Mouse (Mus musculus) liver, embryonic 12.5 days (tissue): ENCODE data around the gene 4933407L21Rik. TPM values are rescaled to one million over a fixed set of nuclear protein-coding genes. Genes with fewer than 3 reads are reported as not detected.
"Not testable (repeated sequence)": the region's sequence is repeated elsewhere in the genome, so short reads cannot be mapped to it uniquely, and the experiment has no call there.

Experiments used
- ATAC-seq: fragments of 200-750 bp; cut with Nextera tagmentation; 2 replicates; pipeline ENCODE4 v1.8.0; 2017; ENCODE audit warnings: moderate number of reproducible peaks, mild to moderate bottlenecking, moderate library complexity
- H3K27ac ChIP-seq: fragments of 300-500 bp; sonication (generic); 2 replicates; pipeline ENCODE4 v1.5.1; 2016; ENCODE audit warnings: mild to moderate bottlenecking
- H3K27me3 ChIP-seq: fragments of 300-500 bp; sonication (generic); replicated peaks from 2 replicates; pipeline ENCODE4 v1.6.1; 2016; ENCODE audit warnings: mild to moderate bottlenecking, moderate library complexity
- H3K36me3 ChIP-seq: fragments of 300-500 bp; sonication (generic); 2 replicates; pipeline ENCODE4 v1.6.1; 2016; ENCODE audit warnings: mild to moderate bottlenecking, moderate library complexity
- H3K4me1 ChIP-seq: fragments of 300-500 bp; sonication (generic); 2 replicates; pipeline ENCODE4 v1.6.1; 2016
- H3K4me2 ChIP-seq: fragments of 300-500 bp; sonication (generic); 2 replicates; pipeline ENCODE4 v1.6.1; 2016; ENCODE audit warnings: mild to moderate bottlenecking, moderate library complexity
- H3K4me3 ChIP-seq: fragments of 300-500 bp; sonication (generic); 2 replicates; pipeline ENCODE4 v1.5.1; 2016; ENCODE audit warnings: mild to moderate bottlenecking, moderate library complexity
- H3K9ac ChIP-seq: fragments of 300-500 bp; sonication (generic); 2 replicates; pipeline ENCODE4 v1.6.1; 2016; ENCODE audit warnings: mild to moderate bottlenecking, moderate library complexity
- H3K9me3 ChIP-seq: fragments of 300-500 bp; sonication (generic); replicated peaks from 2 replicates; pipeline ENCODE4 v1.6.1; 2016; ENCODE audit warnings: mild to moderate bottlenecking, moderate library complexity
- WGBS: fragments of 180-500 bp; shearing (Covaris S2); methylation state at CpG from one replicate; pipeline ENCODE4 v1.1.7; 2016; ENCODE audit not compliant: insufficient replicate concordance; 5-methylcytosine and 5-hydroxymethylcytosine counted together
- polyA plus RNA-seq: library from polyadenylated mRNA; unstranded; fragments of >200 nt; fragmentation: Nextera tagmentation; extraction: Ambion mirVana; gene quantifications from 2 replicates; pipeline ENCODE4 v1.2.1, GENCODE M21; 2016

4933407L21Rik gene
- polyA plus RNA-seq, 1 experiment from 2014 or later = not detected

DNA sequence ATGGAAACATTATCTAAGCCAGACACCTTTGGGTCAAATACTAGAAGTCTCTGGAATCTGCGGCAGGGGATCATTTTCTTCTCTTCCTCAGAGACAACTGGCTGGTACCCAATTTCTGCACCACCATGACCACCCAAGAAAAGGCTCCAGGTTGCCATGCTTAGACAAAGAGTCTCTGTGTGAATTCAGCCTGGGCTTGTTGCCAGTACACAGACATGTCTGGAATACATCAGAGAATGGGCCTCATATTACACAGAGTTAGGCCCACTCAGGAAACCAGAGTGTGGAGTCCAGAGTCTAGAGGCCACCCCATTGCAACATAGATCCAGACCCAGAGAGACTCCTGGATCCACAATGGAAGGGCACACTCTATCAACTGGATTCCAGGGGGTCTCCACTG, 41.2 kb downstream of the 4933407L21Rik start:
- H3K27ac ChIP-seq = no peak overlapping the region
- no peaks in the 10 kb centered on the region for H3K9me3 ChIP-seq
- no peak for ATAC-seq
- H3K4me2 ChIP-seq = no peak overlapping the region
- no peaks in the 10 kb centered on the region for H3K27me3 ChIP-seq
- WGBS = 75% methylated on average over 1 of the region's 1 CpGs
- H3K36me3 ChIP-seq = no peaks in the 10 kb centered on the region
- no peak overlapping the region for H3K4me3 ChIP-seq
- H3K4me1 ChIP-seq = no peaks in the 10 kb centered on the region
- H3K9ac ChIP-seq = no peak overlapping the region

DNA sequence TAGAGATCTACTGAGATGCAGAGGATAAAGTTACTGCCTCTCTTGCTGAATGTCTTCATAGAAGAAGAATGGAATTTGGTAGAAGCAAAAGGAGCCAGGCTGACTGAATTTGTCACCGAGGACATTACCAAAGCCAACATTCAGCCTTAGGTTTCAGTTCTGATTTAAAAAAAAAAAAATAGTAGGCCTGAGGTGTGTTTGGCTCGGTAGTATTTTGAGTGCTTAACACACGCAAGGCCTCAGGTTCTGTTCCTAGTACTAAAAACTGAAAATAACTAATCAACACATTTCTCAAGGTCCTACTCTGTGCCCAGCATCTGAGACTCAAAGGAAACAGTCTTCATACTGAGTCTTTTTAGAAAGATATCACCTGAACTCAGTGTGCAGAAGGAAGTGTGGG, 42.8 kb downstream of the 4933407L21Rik start:
- no peak overlapping the region for H3K27ac ChIP-seq
- no peak overlapping the region for H3K4me2 ChIP-seq
- no peaks in the 10 kb centered on the region for H3K27me3 ChIP-seq
- 69% methylated on average over 3 of the region's 3 CpGs for WGBS
- ATAC-seq = no peak
- no peak overlapping the region for H3K9ac ChIP-seq
- no peaks in the 10 kb centered on the region for H3K4me1 ChIP-seq
- no peak overlapping the region for H3K4me3 ChIP-seq
- no peaks in the 10 kb centered on the region for H3K36me3 ChIP-seq
- H3K9me3 ChIP-seq = no peaks in the 10 kb centered on the region

DNA sequence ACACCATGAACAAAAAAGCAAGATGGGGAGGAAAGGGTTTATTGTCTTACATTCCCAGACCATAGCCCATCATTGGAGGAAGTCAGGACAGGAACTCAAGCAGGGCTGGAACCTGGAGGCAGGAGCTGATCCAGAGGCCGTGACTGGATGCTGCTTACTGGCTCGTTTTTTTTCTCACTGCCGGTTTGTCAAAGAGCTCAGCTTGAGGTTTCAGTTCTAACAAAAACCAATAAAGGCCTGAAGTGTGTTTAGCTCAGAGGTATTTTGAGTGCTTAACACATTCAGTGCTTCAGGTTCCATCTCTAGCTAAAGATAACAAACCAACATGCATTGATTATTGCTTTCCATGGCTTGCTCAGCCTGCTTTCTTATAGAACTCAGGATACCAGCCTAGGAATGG, 44.1 kb downstream of the 4933407L21Rik start:
- H3K36me3 ChIP-seq = no peaks in the 10 kb centered on the region
- H3K9ac ChIP-seq = no peak overlapping the region
- no peaks in the 10 kb centered on the region for H3K9me3 ChIP-seq
- no peak overlapping the region for H3K4me3 ChIP-seq
- no peak overlapping the region for H3K4me2 ChIP-seq
- H3K4me1 ChIP-seq = no peaks in the 10 kb centered on the region
- ATAC-seq = no peak
- no peaks in the 10 kb centered on the region for H3K27me3 ChIP-seq
- WGBS = 48% methylated on average over 3 of the region's 3 CpGs
- no peak overlapping the region for H3K27ac ChIP-seq

DNA sequence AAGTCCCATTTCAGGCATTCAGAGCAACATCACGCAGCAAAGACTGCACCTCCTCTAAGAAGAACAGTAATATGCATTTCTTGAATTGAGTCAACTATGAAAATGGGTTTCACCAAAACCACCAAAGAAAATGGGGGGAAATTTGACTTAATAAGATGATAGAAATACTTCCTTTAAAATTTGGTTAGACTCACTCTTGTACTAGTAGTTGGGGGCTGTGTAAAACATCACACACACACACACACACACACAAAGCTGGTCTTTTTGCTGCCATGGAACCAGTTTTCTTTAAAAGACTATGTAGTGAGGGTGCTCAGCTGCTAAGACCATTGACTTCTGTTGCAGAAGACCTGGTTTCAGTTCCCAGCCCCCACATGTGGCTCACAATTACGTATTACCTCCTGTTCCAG, 45.2 kb downstream of the 4933407L21Rik start:
- no peaks in the 10 kb centered on the region for H3K4me1 ChIP-seq
- H3K36me3 ChIP-seq = no peaks in the 10 kb centered on the region
- no peak overlapping the region for H3K4me3 ChIP-seq
- ATAC-seq = no peak
- no peak overlapping the region for H3K4me2 ChIP-seq
- H3K9me3 ChIP-seq = no peaks in the 10 kb centered on the region
- no peaks in the 10 kb centered on the region for H3K27me3 ChIP-seq
- no peak overlapping the region for H3K9ac ChIP-seq
- 54% methylated on average over 2 of the region's 2 CpGs for WGBS
- no peak overlapping the region for H3K27ac ChIP-seq

DNA sequence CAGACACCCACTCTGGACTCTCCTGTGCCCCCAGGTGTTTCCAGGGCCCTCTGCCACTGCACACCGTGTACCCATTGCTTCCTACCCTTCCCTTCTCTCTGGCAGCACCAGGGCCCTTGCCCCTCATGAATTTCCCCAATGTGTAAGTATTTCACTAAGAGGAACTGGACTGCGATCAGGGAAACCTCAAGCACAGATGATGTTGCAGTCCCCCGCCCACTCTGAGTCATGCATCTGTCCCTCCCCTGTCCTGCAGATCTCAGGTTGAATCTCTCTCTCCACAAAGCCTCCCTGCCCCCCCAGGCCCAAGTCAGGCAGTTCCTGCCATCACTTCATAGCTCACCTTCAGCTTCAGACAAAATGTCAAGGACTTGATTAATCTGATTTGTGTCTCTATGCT, 49.4 kb downstream of the 4933407L21Rik start:
- no peak overlapping the region for H3K9ac ChIP-seq
- no peak overlapping the region for H3K4me2 ChIP-seq
- H3K27me3 ChIP-seq = no peaks in the 10 kb centered on the region
- H3K4me3 ChIP-seq = no peak overlapping the region
- no peaks in the 10 kb centered on the region for H3K36me3 ChIP-seq
- H3K9me3 ChIP-seq = no peaks in the 10 kb centered on the region
- H3K27ac ChIP-seq = no peak overlapping the region
- no peaks in the 10 kb centered on the region for H3K4me1 ChIP-seq
- no peak for ATAC-seq
- 25% methylated on average over 3 of the region's 3 CpGs for WGBS

DNA sequence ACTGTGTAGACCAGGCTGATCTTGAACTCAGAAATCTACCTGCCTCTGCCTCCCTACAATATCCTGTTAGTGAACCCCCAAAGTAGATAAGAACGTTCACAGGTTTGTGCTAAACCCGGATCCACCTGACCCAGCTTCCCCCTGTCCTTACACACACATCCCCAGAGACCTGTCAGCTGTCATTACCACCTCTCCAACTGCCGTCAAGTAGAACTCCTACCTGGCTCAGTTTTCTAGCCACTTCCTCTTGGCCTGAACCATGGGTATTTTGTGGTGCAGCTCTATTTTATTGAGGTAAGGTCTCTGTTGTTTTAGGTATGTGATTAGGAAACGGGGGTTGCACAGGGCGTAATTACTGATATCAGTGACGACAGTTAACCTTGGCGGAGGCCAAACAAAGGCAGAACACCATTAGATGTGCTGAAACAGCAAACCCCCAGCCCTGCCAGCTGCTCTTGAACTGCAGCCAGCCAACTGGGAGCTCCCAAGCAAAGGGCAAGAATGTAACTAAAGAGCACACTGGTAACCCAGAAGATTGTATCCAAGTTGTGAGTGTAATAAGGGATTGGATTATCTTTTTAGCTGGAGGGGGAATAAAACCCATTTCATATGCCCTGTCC, 53.6 kb downstream of the 4933407L21Rik start:
- no peak for ATAC-seq
- Histone ChIP-seq H3K4me2 (no peak overlapping the region), H3K36me3 (no peaks in the 10 kb centered on the region), H3K4me1 (no peaks in the 10 kb centered on the region), H3K9me3 (no peaks in the 10 kb centered on the region), H3K4me3 (no peak overlapping the region), H3K9ac (no peak overlapping the region), H3K27me3 (no peaks in the 10 kb centered on the region), H3K27ac (no peak overlapping the region)
- WGBS = 40% methylated on average over 7 of the region's 7 CpGs

DNA sequence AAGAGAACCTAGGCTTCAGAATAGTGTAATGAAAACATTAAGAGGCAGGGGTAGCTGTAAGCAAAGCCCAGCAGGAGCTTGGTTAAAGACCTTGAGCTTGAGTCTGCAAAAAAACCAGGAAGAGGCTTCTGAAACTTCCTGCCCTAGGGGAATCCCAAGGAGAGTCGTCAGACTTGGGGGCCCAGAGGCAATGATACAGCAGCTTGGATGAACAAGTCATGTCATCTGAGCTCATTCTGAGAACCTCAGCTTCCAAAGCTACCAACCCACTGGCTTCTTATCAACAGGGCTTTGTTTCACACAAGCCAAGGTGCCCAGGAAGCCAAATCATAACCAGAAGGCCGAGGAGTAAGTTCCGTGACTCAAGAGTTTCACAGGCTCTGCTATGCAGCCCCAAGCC, 57.5 kb downstream of the 4933407L21Rik start:
- WGBS = 52% methylated on average over 3 of the region's 3 CpGs
- H3K27ac ChIP-seq = no peak overlapping the region
- H3K4me2 ChIP-seq = no peak overlapping the region
- H3K27me3 ChIP-seq = no peaks in the 10 kb centered on the region
- no peak for ATAC-seq
- H3K9ac ChIP-seq = no peak overlapping the region
- no peaks in the 10 kb centered on the region for H3K9me3 ChIP-seq
- no peak overlapping the region for H3K4me3 ChIP-seq
- peaks cover 4% of the 10 kb centered on the region; the same call in 1 of the 2 replicates for H3K4me1 ChIP-seq
- H3K36me3 ChIP-seq = no peaks in the 10 kb centered on the region

DNA sequence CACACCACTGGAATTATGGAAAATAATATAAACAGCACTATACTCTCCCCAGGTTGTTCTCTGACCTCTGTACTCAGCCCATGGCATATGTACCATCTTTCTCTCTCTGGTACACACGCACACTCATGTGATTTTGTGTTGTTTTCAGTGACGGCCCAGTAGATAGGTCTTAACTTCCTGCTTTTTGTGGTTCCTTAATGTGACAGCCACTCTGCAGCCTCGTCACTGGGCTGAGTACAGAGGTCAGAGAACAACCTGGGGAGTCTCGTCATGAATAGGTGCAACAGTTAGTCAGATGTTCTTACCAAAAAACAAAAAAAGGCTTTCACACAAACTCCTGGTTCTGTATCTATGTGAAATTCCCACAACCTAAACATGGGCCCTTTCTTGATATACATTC, 60.1 kb downstream of the 4933407L21Rik start:
- Histone ChIP-seq H3K27me3 (no peaks in the 10 kb centered on the region; the same call in 1 of the 2 replicates), H3K4me3 (no peak overlapping the region), H3K27ac (no peak overlapping the region), H3K9me3 (no peaks in the 10 kb centered on the region), H3K4me2 (no peak overlapping the region), H3K4me1 (peaks cover 13% of the 10 kb centered on the region; the same call in 1 of the 2 replicates), H3K36me3 (no peaks in the 10 kb centered on the region), H3K9ac (no peak overlapping the region)
- ATAC-seq = no peak
- 21% methylated on average over 4 of the region's 4 CpGs for WGBS

DNA sequence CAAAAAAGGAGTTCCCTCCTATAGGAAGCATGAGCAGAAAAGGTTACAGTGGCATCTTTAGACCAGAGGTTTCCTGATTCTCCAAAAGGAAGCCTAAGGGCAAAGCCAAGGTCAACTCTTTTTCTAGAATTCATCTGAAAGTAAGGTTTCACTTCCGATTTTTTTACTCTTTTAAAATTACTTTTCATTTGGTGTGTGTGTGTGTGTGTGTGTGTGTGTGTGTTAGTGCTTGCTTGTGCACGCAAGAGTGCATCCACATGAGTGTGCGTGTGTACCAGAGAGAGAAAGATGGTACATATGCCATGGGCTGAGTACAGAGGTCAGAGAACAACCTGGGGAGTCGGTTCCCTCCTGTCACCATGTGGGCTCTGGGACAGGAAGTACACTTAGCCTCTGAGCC, 60.6 kb downstream of the 4933407L21Rik start:
- not testable (repeated sequence) for H3K27me3 ChIP-seq, ATAC-seq, H3K4me3 ChIP-seq, H3K9me3 ChIP-seq, H3K36me3 ChIP-seq, H3K4me2 ChIP-seq, H3K27ac ChIP-seq, H3K9ac ChIP-seq
- 59% methylated on average over 4 of the region's 4 CpGs for WGBS
- H3K4me1 ChIP-seq = peaks cover 13% of the 10 kb centered on the region; the same call in 1 of the 2 replicates

Other genes starting within 250 kb of the 4933407L21Rik start
- gene A630001G21Rik, start 149.8 kb upstream of the 4933407L21Rik start, polyA plus RNA-seq = 2.5 and 3.2 TPM in 2 replicates
- gene Cab39, start 135.0 kb upstream of the 4933407L21Rik start, polyA plus RNA-seq = 25.3 and 25.9 TPM in 2 replicates
- gene Itm2c, start 34.2 kb upstream of the 4933407L21Rik start, polyA plus RNA-seq = 41.3 and 42.3 TPM in 2 replicates
- gene Gpr55, start 32.5 kb downstream of the 4933407L21Rik start, polyA plus RNA-seq = not detected in 2 replicates
- 0.19 TPM in 1 of 2 replicates, not detected in the other for gene Spata3, start 88.3 kb downstream of the 4933407L21Rik start, polyA plus RNA-seq
- 21.8 and 22.3 TPM in 2 replicates for gene 2810459M11Rik, start 117.4 kb downstream of the 4933407L21Rik start, polyA plus RNA-seq
- 167 and 168 TPM in 2 replicates for gene Psmd1, start 135.9 kb downstream of the 4933407L21Rik start, polyA plus RNA-seq
- 0.26 and 0.51 TPM in 2 replicates for gene Htr2b, start 183.5 kb downstream of the 4933407L21Rik start, polyA plus RNA-seq
- gene Gm21972, start 205.2 kb downstream of the 4933407L21Rik start, polyA plus RNA-seq = 0.30 TPM in 1 of 2 replicates, not detected in the other
- 15.2 and 16.9 TPM in 2 replicates for gene Armc9, start 226.3 kb downstream of the 4933407L21Rik start, polyA plus RNA-seq